Mouse (Mus musculus) small intestine, adult 2 months (tissue): ENCODE data around the gene Patj. TPM values are rescaled to one million over a fixed set of nuclear protein-coding genes. Genes with fewer than 3 reads are reported as not detected.

Experiments
- H3K27ac ChIP-seq: fragments of 200-500 bp; 2 replicates; pipeline ENCODE4 v1.5.1; 2012; ENCODE audit warnings: low read depth, low read length, control low read depth, inconsistent platforms; ENCODE audit not compliant: insufficient read depth
- H3K27me3 ChIP-seq: fragments of 200-500 bp; 2 replicates; pipeline ENCODE4 v1.6.1; 2012; ENCODE audit warnings: mild to moderate bottlenecking, moderate library complexity, low read length, inconsistent platforms; ENCODE audit not compliant: control insufficient read depth, insufficient read depth
- H3K36me3 ChIP-seq: fragments of 200-500 bp; 2 replicates; pipeline ENCODE4 v1.6.1; 2012; ENCODE audit warnings: mild to moderate bottlenecking, low read length, control low read depth, inconsistent platforms; ENCODE audit not compliant: control insufficient read depth, insufficient read depth
- H3K4me1 ChIP-seq: fragments of 200-500 bp; 2 replicates; pipeline ENCODE4 v1.6.1; 2012; ENCODE audit warnings: low read length, inconsistent platforms, mixed read lengths; ENCODE audit not compliant: control insufficient read depth, insufficient read depth, insufficient read length
- H3K4me3 ChIP-seq: fragments of 200-500 bp; 2 replicates; pipeline ENCODE4 v1.5.1; 2012; ENCODE audit warnings: low read depth, mild to moderate bottlenecking, control low read depth, inconsistent platforms, low read length, moderate library complexity
- CTCF ChIP-seq: fragments of 200-500 bp; IDR thresholded peaks from 2 replicates; pipeline ENCODE4 v1.5.1; 2012; ENCODE audit warnings: low read depth, mild to moderate bottlenecking, control low read depth, inconsistent platforms, low read length, moderate library complexity, mixed read lengths; ENCODE audit not compliant: insufficient replicate concordance, insufficient read length; ENCODE audit errors: extremely low read depth
- POLR2A ChIP-seq: fragments of 200-500 bp; IDR thresholded peaks from 2 replicates; pipeline ENCODE4 v1.6.1; 2012; ENCODE audit warnings: low read depth, mild to moderate bottlenecking, control low read depth, inconsistent platforms, low read length, moderate library complexity
- WGBS: fragments of 180-500 bp; shearing (Covaris S2); methylation state at CpG from one replicate; pipeline ENCODE4 v1.1.7; 2018; 5-methylcytosine and 5-hydroxymethylcytosine counted together
- polyA plus RNA-seq: library from polyadenylated mRNA; depleted of rRNA; stranded (reverse); fragments of >200 nt; gene quantifications from 2 replicates; pipeline ENCODE4 v1.2.3, GENCODE M21; 2012

Patj gene
- polyA plus RNA-seq, 1 experiment: 29.6 TPM

- Histone ChIP-seq H3K36me3 (0 out of 2 replicates have a peak, but pooled peaks cover 2% of the 10 kb centered on the region), H3K27ac (no peak overlapping the region), H3K27me3 (no peaks in the 10 kb centered on the region), H3K4me1 (no peaks in the 10 kb centered on the region), H3K4me3 (no peak overlapping the region)
- TF ChIP-seq CTCF (no peak), POLR2A (no peak)
- WGBS: 80% methylated on average over 12 of the region's 12 CpGs
Observed at GRCm38 (mm10) chr4:98546456-98547176, 151.0 kb downstream of the Patj start.

GRCm38 (mm10) chr4:98549491-98549890 is 153.9 kb downstream of the Patj start:
- H3K36me3 ChIP-seq: peaks cover 5% of the 10 kb centered on the region; the same call in 1 of the 2 replicates
- no peak overlapping the region for H3K4me3 ChIP-seq
- no peaks in the 10 kb centered on the region for H3K4me1 ChIP-seq
- H3K27me3 ChIP-seq: no peaks in the 10 kb centered on the region
- no peak for TF ChIP-seq POLR2A
- no peak for TF ChIP-seq CTCF
- H3K27ac ChIP-seq: no peak overlapping the region
- 95% methylated on average over 7 of the region's 7 CpGs for WGBS

GRCm38 (mm10) chr4:98550116-98550515 is 154.5 kb downstream of the Patj start:
- no peak for TF ChIP-seq POLR2A
- no peak for TF ChIP-seq CTCF
- Histone ChIP-seq H3K4me3 (no peak overlapping the region), H3K36me3 (peaks cover 4% of the 10 kb centered on the region; the same call in 1 of the 2 replicates), H3K27me3 (no peaks in the 10 kb centered on the region), H3K4me1 (no peaks in the 10 kb centered on the region), H3K27ac (no peak overlapping the region)
- 95% methylated on average over 5 of the region's 5 CpGs for WGBS

GRCm38 (mm10) chr4:98555666-98556065 is 160.1 kb downstream of the Patj start:
- WGBS: over 99% methylated on average over 2 of the region's 2 CpGs
- Histone ChIP-seq H3K27ac (no peak overlapping the region), H3K4me3 (no peak overlapping the region), H3K4me1 (no peaks in the 10 kb centered on the region), H3K27me3 (no peaks in the 10 kb centered on the region), H3K36me3 (peaks cover 4% of the 10 kb centered on the region; the same call in 1 of the 2 replicates)
- TF ChIP-seq CTCF: no peak
- TF ChIP-seq POLR2A: no peak

- Histone ChIP-seq H3K4me3 (no peak overlapping the region), H3K36me3 (peaks cover 4% of the 10 kb centered on the region; the same call in 1 of the 2 replicates), H3K4me1 (no peaks in the 10 kb centered on the region), H3K27ac (no peak overlapping the region), H3K27me3 (no peaks in the 10 kb centered on the region)
- no peak for TF ChIP-seq CTCF
- 93% methylated on average over 6 of the region's 6 CpGs for WGBS
Observed at GRCm38 (mm10) chr4:98556449-98556848, 160.9 kb downstream of the Patj start.

GRCm38 (mm10) chr4:98557192-98557591 is 161.6 kb downstream of the Patj start:
- TF ChIP-seq CTCF: no peak
- no peak for TF ChIP-seq POLR2A
- Histone ChIP-seq H3K27me3 (no peaks in the 10 kb centered on the region), H3K27ac (no peak overlapping the region), H3K4me1 (no peaks in the 10 kb centered on the region), H3K36me3 (peaks cover 4% of the 10 kb centered on the region; the same call in 1 of the 2 replicates), H3K4me3 (no peak overlapping the region)
- 94% methylated on average over 13 of the region's 13 CpGs for WGBS

GRCm38 (mm10) chr4:98560196-98560830 is 164.7 kb downstream of the Patj start:
- no peak overlapping the region for H3K27ac ChIP-seq
- 79% methylated on average over 9 of the region's 9 CpGs for WGBS

More at GRCm38 (mm10) chr4:98560196-98560830, 164.7 kb downstream of the Patj start:
- H3K27me3 ChIP-seq: no peaks in the 10 kb centered on the region
- H3K36me3 ChIP-seq: no peaks in the 10 kb centered on the region
- H3K4me1 ChIP-seq: no peaks in the 10 kb centered on the region
- no peak overlapping the region for H3K4me3 ChIP-seq
- TF ChIP-seq POLR2A (no peak), CTCF (no peak)
